Mouse (Mus musculus) erythroblast, embryonic 14.5 days (primary cell): Measurements from ENCODE around the gene Clec10a. TPM values are rescaled to one million over a fixed set of nuclear protein-coding genes. Genes with fewer than 3 reads are reported as not detected.
"Not testable (repeated sequence)": the region's sequence is repeated elsewhere in the genome, so short reads cannot be mapped to it uniquely, and the experiment has no call there.

Source experiments
- H3K27me3 ChIP-seq: 2 replicates; pipeline ENCODE4 v1.6.1; 2012; ENCODE audit warnings: inconsistent platforms; ENCODE audit not compliant: control insufficient read depth
- H3K36me3 ChIP-seq: 2 replicates; pipeline ENCODE4 v1.6.1; 2012; ENCODE audit warnings: mild to moderate bottlenecking, inconsistent platforms; ENCODE audit not compliant: control insufficient read depth
- H3K4me1 ChIP-seq: 2 replicates; pipeline ENCODE4 v1.6.1; 2012; ENCODE audit warnings: inconsistent platforms; ENCODE audit not compliant: control insufficient read depth
- H3K4me3 ChIP-seq: replicated peaks from 2 replicates; pipeline ENCODE3; 2012; ENCODE audit warnings: moderate library complexity, mild to moderate bottlenecking, inconsistent platforms
- H3K9me3 ChIP-seq: 2 replicates; pipeline ENCODE4 v1.6.1; 2012; ENCODE audit warnings: low read length, inconsistent platforms, mixed read lengths; ENCODE audit not compliant: control insufficient read depth
- GATA1 ChIP-seq: IDR thresholded peaks from 2 replicates; pipeline ENCODE4 v1.6.1; 2012; ENCODE audit warnings: low read length, inconsistent platforms, mixed read lengths
- TAL1 ChIP-seq: IDR thresholded peaks from 3 replicates; pipeline ENCODE4 v1.6.1; 2012; ENCODE audit warnings: low read length, inconsistent platforms, mixed read lengths
- polyA plus RNA-seq: library from polyadenylated mRNA; stranded (reverse); fragments of >175 nt; gene quantifications from 2 replicates; pipeline ENCODE4 v1.2.3, GENCODE M21; 2012

The Clec10a gene
- polyA plus RNA-seq, 1 experiment, result not detected

DNA sequence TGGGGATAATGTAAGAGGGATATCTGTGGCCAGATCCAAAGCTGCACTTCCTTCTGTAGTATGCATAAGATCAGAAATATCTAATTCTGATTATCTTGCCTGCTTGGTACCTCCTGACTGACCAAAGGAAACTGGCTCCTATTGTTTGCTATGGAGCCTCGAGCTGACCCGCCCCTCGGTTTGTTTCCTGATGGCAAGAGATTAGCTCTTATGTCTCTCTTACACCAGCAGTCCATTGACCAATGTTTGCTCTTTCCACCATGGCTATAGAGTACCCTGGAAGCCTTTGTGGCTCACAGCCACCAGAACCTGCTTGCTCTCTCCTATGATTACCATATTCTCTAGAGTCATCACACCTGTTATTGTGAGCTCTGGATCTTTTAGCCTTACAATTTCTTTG lies 6.3 kb downstream of the Clec10a start:
- TF ChIP-seq TAL1 (no peak), GATA1 (no peak)

DNA sequence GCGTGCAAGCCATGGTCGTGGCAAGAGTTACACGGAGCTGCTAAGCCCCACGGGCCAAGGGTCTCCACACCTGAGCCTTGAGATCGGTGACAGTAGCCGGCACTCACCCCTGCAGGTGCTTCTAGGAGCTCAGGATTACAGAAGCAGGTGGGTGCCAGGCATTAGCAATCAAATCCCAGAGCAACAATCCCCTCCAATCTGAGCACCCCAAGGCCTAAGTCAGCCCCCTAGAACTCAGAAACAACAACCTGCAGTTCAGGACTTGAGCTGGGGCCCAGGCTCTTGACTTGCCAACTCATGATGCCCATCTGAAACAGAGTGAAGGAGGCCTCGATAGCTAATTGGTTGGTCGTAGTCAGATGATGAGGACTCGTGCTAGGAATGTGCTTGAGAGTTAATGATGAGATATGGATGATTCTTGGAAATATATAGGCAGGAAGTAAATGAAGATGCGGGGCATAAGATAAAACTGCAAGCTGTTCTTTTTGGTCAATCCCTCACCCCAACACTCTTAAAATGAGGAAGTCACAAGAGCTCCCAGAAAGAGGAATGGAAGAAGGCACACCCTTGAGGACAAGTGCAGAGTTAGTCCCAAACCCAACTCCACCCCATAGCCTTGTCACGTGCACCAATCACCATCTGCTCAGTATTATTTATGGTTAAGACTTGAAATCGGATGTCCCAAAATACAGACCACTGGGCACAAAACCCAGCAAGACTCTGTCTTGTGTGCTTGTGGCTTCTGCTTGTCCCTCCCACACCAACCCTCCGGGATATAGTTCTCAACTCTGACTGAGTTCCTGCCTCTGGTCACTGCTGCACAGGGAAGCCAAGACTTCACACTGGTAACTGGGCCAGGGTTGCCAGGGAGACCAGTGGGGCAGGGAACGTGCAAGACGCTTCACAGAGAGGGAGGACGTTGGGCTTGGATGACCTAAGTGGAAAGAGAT lies 10.2 kb downstream of the Clec10a start:
- Histone ChIP-seq H3K4me1 (no peaks in the 10 kb centered on the region), H3K36me3 (no peaks in the 10 kb centered on the region), H3K27me3 (no peaks in the 10 kb centered on the region; the same call in 1 of the 2 replicates), H3K4me3 (no peak overlapping the region), H3K9me3 (no peaks in the 10 kb centered on the region)
- TF ChIP-seq GATA1 (no peak), TAL1 (no peak)

More for the DNA sequence above, 6.3 kb downstream of the Clec10a start:
- Histone ChIP-seq H3K4me3 (no peak overlapping the region), H3K36me3 (no peaks in the 10 kb centered on the region), H3K4me1 (no peaks in the 10 kb centered on the region), H3K9me3 (no peaks in the 10 kb centered on the region), H3K27me3 (no peaks in the 10 kb centered on the region; the same call in 1 of the 2 replicates)

DNA sequence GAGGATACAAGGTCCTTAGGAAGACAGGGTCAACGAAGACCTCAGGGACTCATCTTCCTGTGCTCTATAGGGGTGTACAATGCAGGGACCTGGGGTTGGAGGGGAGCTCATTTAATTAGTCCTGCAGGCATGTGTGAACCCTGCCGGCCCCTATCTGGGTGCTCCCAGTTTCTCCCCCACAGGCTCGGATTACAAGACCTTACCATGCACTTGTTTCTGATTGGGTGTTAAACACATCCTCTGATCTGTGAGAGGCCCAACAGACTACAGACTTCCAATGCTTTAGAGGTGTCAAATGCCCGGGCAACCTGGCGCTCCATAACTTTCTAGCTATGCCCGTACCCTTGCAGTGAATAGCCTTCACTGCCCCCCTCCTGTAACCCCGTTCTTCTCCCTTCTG lies 12.1 kb downstream of the Clec10a start:
- TF ChIP-seq TAL1 (no peak), GATA1 (no peak)
- Histone ChIP-seq H3K4me3 (no peak overlapping the region), H3K4me1 (no peaks in the 10 kb centered on the region), H3K27me3 (no peaks in the 10 kb centered on the region; the same call in 1 of the 2 replicates), H3K9me3 (no peaks in the 10 kb centered on the region), H3K36me3 (no peaks in the 10 kb centered on the region)

DNA sequence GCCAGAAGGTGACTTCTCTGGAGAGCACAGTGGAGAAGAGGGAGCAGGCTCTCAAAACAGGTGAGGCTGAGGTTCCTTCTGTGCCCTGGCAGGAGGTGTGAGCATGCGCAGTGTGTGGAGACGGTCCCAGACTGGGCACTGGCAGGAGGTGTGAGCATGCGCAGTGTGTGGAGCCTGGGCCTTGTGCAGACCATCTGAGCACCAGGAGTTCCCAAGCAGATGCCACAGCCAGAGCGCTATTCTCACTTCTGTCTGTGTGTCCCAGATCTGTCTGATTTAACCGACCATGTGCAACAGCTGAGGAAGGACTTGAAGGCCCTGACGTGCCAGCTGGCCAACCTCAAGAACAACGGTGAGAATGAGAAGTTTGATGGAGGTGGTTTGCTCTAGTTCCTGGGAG lies 13.5 kb downstream of the Clec10a start:
- not testable (repeated sequence) for H3K36me3 ChIP-seq, H3K9me3 ChIP-seq, H3K4me3 ChIP-seq, H3K27me3 ChIP-seq, H3K4me1 ChIP-seq

DNA sequence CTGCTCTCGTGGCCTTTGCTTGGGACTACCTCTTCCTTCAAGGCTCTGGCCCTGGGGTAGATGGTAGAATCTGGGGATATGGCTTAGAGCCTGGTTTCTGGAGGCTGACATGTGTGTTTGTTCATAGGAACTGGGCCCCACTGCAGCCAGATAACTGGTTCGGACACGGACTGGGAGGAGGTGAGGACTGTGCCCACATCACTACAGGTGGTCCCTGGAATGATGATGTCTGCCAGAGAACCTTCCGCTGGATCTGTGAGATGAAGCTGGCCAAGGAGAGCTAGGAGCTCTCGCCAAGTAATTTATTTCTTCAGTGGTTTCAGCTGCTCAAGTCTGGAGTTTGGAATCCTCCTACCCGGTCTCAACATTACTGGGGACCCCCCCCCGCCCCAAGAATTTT lies 14.3 kb downstream of the Clec10a start:
- no peaks in the 10 kb centered on the region for H3K4me1 ChIP-seq
- no peaks in the 10 kb centered on the region for H3K9me3 ChIP-seq
- no peak for TF ChIP-seq GATA1
- no peak for TF ChIP-seq TAL1
- H3K27me3 ChIP-seq, result no peaks in the 10 kb centered on the region
- H3K4me3 ChIP-seq, result no peak overlapping the region
- H3K36me3 ChIP-seq, result no peaks in the 10 kb centered on the region

DNA sequence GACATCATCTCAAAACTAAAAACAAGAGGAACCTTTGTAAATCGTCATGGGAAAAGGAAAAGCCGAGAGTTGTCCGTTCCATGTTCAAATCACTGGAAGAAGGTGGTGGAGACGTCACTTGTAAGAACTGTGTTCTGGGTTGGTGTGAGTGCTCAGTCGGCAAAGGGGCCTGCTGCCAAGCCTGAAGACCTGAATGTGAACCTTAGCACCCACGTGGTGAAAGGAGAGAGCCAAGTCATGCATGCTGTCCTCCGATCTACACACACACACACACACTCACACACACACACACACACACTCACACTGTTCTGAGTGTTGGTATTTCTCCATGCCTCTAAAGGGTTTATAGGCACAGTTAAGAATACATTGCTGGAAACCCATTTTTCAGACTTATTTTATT lies 15.2 kb downstream of the Clec10a start:
- Histone ChIP-seq H3K4me3 (no peak overlapping the region), H3K4me1 (no peaks in the 10 kb centered on the region), H3K9me3 (no peaks in the 10 kb centered on the region), H3K36me3 (no peaks in the 10 kb centered on the region), H3K27me3 (no peaks in the 10 kb centered on the region)
- no peak for TF ChIP-seq GATA1

DNA sequence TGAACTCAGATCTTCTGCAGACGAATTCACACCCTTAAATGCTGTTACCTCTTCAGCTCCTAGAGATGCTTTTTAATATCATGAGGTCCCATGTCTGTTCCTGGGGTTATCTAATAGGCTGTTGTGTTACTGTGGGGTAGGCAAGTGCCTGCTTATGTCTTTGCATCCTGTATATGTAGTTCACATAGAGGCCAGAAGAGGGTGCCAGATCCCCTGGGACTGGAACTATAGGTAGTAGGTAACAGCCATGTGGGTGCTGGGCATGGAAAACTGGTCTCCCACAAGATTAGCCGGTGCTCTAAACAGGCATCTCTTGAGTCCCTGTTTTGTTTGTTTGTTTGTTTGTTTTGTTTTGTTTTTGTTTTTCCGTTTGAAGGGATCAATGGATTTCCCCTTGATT lies 15.8 kb downstream of the Clec10a start:
- TF ChIP-seq GATA1 (no peak), TAL1 (no peak)
- Histone ChIP-seq H3K4me1 (no peaks in the 10 kb centered on the region), H3K36me3 (no peaks in the 10 kb centered on the region), H3K9me3 (no peaks in the 10 kb centered on the region), H3K27me3 (no peaks in the 10 kb centered on the region), H3K4me3 (no peak overlapping the region)

DNA sequence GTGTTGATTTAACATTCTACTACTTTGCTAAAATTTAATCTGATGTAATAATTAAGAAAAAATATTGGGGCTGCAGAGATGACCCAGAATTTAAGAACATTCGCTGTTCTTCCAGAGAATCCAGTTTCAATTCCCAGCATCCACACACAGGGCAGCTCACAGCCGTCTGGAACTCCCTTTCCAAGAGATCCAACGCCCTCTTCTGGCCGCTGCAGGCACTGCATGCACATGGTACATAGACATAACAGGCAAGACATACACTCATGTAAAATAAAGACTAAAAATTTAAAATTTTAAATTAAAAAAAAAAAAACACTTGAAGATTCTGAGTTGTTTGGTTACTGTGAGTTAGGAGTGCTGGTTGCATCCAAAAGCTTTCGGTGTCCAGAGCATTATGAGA lies 16.3 kb downstream of the Clec10a start:
- H3K9me3 ChIP-seq, result no peaks in the 10 kb centered on the region
- H3K4me1 ChIP-seq, result no peaks in the 10 kb centered on the region
- TF ChIP-seq TAL1 (no peak), GATA1 (no peak)
- no peaks in the 10 kb centered on the region for H3K36me3 ChIP-seq
- H3K27me3 ChIP-seq, result no peaks in the 10 kb centered on the region
- H3K4me3 ChIP-seq, result no peak overlapping the region

DNA sequence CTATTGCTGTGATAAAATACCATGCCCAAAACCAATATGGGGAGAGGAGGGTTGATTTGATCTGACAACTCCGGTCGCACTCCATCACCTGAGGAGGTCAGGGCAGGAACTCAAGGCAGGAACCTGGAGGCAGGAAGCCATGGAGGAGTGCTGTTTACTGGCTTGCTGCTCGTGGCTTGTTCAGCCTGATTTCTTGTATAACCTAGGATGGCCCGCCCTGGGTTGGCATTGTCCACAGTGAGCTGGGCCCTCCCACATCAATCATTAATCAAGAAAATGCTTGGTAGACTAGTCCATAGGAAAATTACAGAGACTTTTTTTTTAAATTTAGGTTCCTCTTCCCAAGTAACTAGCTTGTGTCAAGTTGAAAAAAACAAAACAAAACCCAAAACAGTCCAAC lies 18.5 kb downstream of the Clec10a start:
- H3K36me3 ChIP-seq, result no peaks in the 10 kb centered on the region
- H3K4me1 ChIP-seq, result no peaks in the 10 kb centered on the region
- no peak overlapping the region for H3K4me3 ChIP-seq
- peaks cover 3% of the 10 kb centered on the region for H3K9me3 ChIP-seq
- TF ChIP-seq GATA1 (no peak), TAL1 (no peak)
- no peaks in the 10 kb centered on the region for H3K27me3 ChIP-seq

DNA sequence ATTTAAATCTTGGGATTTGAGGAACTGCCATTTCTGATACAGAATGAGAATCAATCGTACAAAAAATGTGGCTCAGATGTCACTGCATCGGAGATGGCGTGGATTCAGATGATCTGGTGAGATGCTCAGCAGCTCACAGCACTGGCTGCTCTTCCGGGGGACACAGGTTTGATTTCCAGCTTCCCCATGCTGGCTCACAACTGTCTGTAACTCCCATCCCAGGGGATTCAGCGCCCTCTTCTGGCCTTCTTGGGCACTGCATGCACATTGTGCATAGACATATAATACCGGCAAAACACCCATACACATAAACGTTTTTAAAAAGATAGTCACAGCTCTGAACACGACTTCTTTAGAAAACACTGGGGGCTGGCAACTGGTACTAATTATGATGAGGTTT lies 21.6 kb downstream of the Clec10a start:
- no peaks in the 10 kb centered on the region for H3K36me3 ChIP-seq
- H3K4me3 ChIP-seq, result no peak overlapping the region
- H3K4me1 ChIP-seq, result no peaks in the 10 kb centered on the region
- no peaks in the 10 kb centered on the region for H3K27me3 ChIP-seq
- peaks cover 3% of the 10 kb centered on the region for H3K9me3 ChIP-seq
- TF ChIP-seq TAL1, result no peak
